ENCODE assay signal across 8 mouse cellular contexts in the genomic region with DNA sequence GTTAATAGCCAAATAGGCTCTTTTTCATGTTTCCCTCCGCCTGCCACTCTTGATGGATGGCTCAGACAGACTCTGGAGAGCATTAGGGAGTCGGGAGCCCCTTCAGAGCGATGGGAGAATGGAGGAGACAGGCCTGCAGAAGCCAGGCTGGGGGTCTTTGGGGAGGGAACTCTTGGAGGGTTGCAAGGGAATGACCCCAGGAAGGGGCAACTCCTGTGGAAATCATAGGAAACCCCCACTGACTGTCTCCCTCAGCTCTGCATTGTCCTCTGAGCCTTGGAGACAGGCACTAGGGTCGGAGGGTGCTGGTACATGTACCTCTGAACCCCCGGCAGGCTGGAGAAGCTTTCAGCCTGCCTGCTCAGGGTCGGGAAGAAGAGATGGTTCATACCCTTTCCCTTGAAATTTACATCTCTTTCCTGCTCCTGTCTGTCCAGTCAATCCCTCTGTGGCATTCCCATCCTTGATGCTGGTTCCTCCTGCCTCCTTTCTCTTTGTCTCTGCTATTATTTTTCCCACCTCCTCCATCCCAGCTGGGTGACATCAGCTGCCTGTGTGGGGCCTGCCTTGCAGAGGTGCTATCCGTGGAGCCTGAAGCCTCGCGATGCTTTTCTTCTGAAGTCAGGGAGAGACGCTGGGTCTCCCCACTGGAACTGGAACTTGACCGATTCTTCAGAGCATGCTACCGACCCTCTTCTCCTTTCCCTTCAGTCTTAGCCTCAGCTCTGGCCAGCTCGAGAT. TPM values are rescaled to one million over a fixed set of nuclear protein-coding genes. Genes with fewer than 3 reads are reported as not detected.
DNase-seq lines count a peak whose midpoint lies in the region; ATAC-seq and TF ChIP-seq lines count a peak whose summit lies in the region.

No protein-coding gene starts in this region.

- no peak overlapping the region for H3K27ac ChIP-seq in heart, embryonic 15.5 days
- H3K27ac ChIP-seq in cortical plate, adult 2 months (ENCODE audit: insufficient read depth, low read length), result peak overlapping the region; percentile 69; the same call in 1 of the 2 replicates
- peak overlapping the region; percentile 100 for H3K27ac ChIP-seq in hindbrain, embryonic 14.5 days
- peak overlapping the region; percentile 96 for H3K27ac ChIP-seq in midbrain, postnatal 0 days (ENCODE audit: low read depth, low read length)

- H3K9ac ChIP-seq in heart, embryonic 15.5 days, result no peak overlapping the region
- peak overlapping the region; percentile 65 for H3K9ac ChIP-seq in hindbrain, embryonic 14.5 days
- H3K9ac ChIP-seq in midbrain, postnatal 0 days (replicated peaks; ENCODE audit: low read length, poor library complexity, severe bottlenecking), result peak overlapping the region; percentile 60

- ATAC-seq in heart, embryonic 15.5 days (replicated peaks; ENCODE audit: insufficient number of reproducible peaks, insufficient read depth, low FRiP score, low read depth), result peak; percentile 19; the same call in 1 of the 2 replicates
- ATAC-seq in hindbrain, embryonic 14.5 days (ENCODE audit: low FRiP score), result peak; percentile 60
- peak; percentile 47; the same call in 1 of the 2 replicates for ATAC-seq in midbrain, postnatal 0 days (ENCODE audit: low FRiP score)
- ATAC-seq in megakaryocyte, adult 5-6 weeks (ENCODE audit: poor library complexity, severe bottlenecking), result no peak
- ATAC-seq in megakaryocyte progenitor cell, adult 5-6 weeks (replicated peaks; ENCODE audit: poor library complexity), result no peak
- no peak for ATAC-seq in CD4-positive, CD25-positive, alpha-beta regulatory T cell, adult 4 months

- TF ChIP-seq CTCF in cortical plate, adult 2 months (IDR thresholded peaks at IDR 0.05; ENCODE audit: extremely low read depth, insufficient read depth, low read length), result no peak
- TF ChIP-seq CTCF in midbrain, postnatal 0 days (IDR thresholded peaks at IDR 0.05), result no peak

- no peak for DNase-seq in heart, postnatal 14 days
- DNase-seq in hindbrain, embryonic 14.5 days (ENCODE audit: low spot score), result peak; percentile 48
- peak; percentile 73 for DNase-seq in midbrain, postnatal 0 days (ENCODE audit: low spot score)

- H3K27me3 ChIP-seq in heart, embryonic 15.5 days, result peaks cover 53% of the 10 kb centered on the region
- no peaks in the 10 kb centered on the region for H3K27me3 ChIP-seq in hindbrain, embryonic 14.5 days (ENCODE audit: control insufficient read depth, insufficient read depth, low read length)
- no peaks in the 10 kb centered on the region for H3K27me3 ChIP-seq in midbrain, postnatal 0 days (ENCODE audit: insufficient read depth, low read length)

- H3K9me3 ChIP-seq in heart, embryonic 15.5 days (replicated peaks), result no peaks in the 10 kb centered on the region
- H3K9me3 ChIP-seq in hindbrain, embryonic 14.5 days (ENCODE audit: control insufficient read depth, low read length), result no peaks in the 10 kb centered on the region
- H3K9me3 ChIP-seq in midbrain, postnatal 0 days (ENCODE audit: low read length), result no peaks in the 10 kb centered on the region

- peaks cover 25% of the 10 kb centered on the region for H3K4me1 ChIP-seq in heart, embryonic 15.5 days (replicated peaks)
- H3K4me1 ChIP-seq in cortical plate, adult 2 months (ENCODE audit: control insufficient read depth, insufficient read depth, low read length), result peaks cover 3% of the 10 kb centered on the region
- H3K4me1 ChIP-seq in hindbrain, embryonic 14.5 days (replicated peaks; ENCODE audit: control insufficient read depth, insufficient read depth, low read length), result peaks cover 68% of the 10 kb centered on the region
- peaks cover 30% of the 10 kb centered on the region for H3K4me1 ChIP-seq in midbrain, postnatal 0 days (ENCODE audit: insufficient read depth, low read length)

- no peaks in the 10 kb centered on the region for H3K36me3 ChIP-seq in heart, embryonic 15.5 days
- no peaks in the 10 kb centered on the region for H3K36me3 ChIP-seq in hindbrain, embryonic 14.5 days (replicated peaks; ENCODE audit: control insufficient read depth, insufficient read depth)
- H3K36me3 ChIP-seq in midbrain, postnatal 0 days (ENCODE audit: insufficient read depth, low read length), result no peaks in the 10 kb centered on the region

- no peak for TF ChIP-seq POLR2A in cortical plate, adult 2 months (IDR thresholded peaks at IDR 0.05; ENCODE audit: extremely low read depth, insufficient read depth, low read length)

- WGBS in heart, embryonic 15.5 days, result 15% methylated on average over 13 of the region's 13 CpGs
- WGBS in hindbrain, embryonic 14.5 days, result 2% methylated on average over 13 of the region's 13 CpGs
- 3% methylated on average over 13 of the region's 13 CpGs for WGBS in midbrain, postnatal 0 days

- H3K4me3 ChIP-seq in heart, embryonic 15.5 days, result no peak overlapping the region
- no peak overlapping the region for H3K4me3 ChIP-seq in cortical plate, adult 2 months (ENCODE audit: insufficient read depth, low read length)
- H3K4me3 ChIP-seq in hindbrain, embryonic 14.5 days (replicated peaks; ENCODE audit: low read length), result 0 out of 2 replicates have a peak overlapping the region, but pooled peaks have one; percentile 8
- peak overlapping the region; percentile 30; the same call in 1 of the 2 replicates for H3K4me3 ChIP-seq in midbrain, postnatal 0 days (ENCODE audit: low read depth, low read length)

- intact Hi-C loops in heart, postnatal 14 days (cut with DNase I), result no loop called here

- peak overlapping the region; percentile 85 for H3K4me2 ChIP-seq in heart, embryonic 15.5 days
- H3K4me2 ChIP-seq in hindbrain, embryonic 14.5 days (replicated peaks), result peak overlapping the region; percentile 61
- H3K4me2 ChIP-seq in midbrain, postnatal 0 days (ENCODE audit: low read depth, low read length, poor library complexity, severe bottlenecking), result peak overlapping the region; percentile 54

RNA-seq across cellular contexts. Expression of a gene that starts 26.8 kb away (rescaled TPM):
- polyA plus RNA-seq in heart, embryonic 15.5 days (2015; fragmentation: Nextera tagmentation; extraction: Ambion mirVana), result 120 and 122 TPM in 2 replicates
- total RNA-seq in heart, postnatal 14 days (2021), result 10 to 100 TPM; 34.6 to 35.8 TPM
- polyA plus RNA-seq in cortical plate, adult 2 months (2012; rRNA removed), result 14.2 and 14.7 TPM in 2 replicates
- polyA plus RNA-seq in hindbrain, embryonic 14.5 days (2014; fragmentation: Nextera tagmentation; extraction: Ambion mirVana), result 23.1 and 29.7 TPM in 2 replicates
- total RNA-seq in midbrain, postnatal 0 days (2014; rRNA removed), result 12.7 and 12.9 TPM in 2 replicates
- 16.7 and 20.3 TPM in 2 replicates for polyA plus RNA-seq in midbrain, postnatal 0 days (2015; fragmentation: Nextera tagmentation; extraction: Ambion mirVana)
- total RNA-seq in megakaryocyte, adult 5-6 weeks (2015), result 2.0 and 4.2 TPM in 2 replicates
- 0.28 and 0.92 TPM in 2 replicates for total RNA-seq in megakaryocyte, adult 5-6 weeks (2017)
- 6.2 and 6.5 TPM in 2 replicates for total RNA-seq in megakaryocyte progenitor cell, adult 5-6 weeks (2015)
- 3.3 and 4.0 TPM in 2 replicates for total RNA-seq in megakaryocyte progenitor cell, adult 5-6 weeks (2017)
- polyA plus RNA-seq in CD4-positive, CD25-positive, alpha-beta regulatory T cell, adult 4 months (2017; shearing (Covaris generic)), result not detected

RNA-seq across cellular contexts. Expression of a gene that starts 39.8 kb away (rescaled TPM):
- 45.2 and 58.7 TPM in 2 replicates for polyA plus RNA-seq in heart, embryonic 15.5 days (2015; fragmentation: Nextera tagmentation; extraction: Ambion mirVana)
- total RNA-seq in heart, postnatal 14 days (2021), result 10 to 100 TPM; 22.3 to 23.3 TPM
- polyA plus RNA-seq in cortical plate, adult 2 months (2012; rRNA removed), result 42.9 and 44.8 TPM in 2 replicates
- polyA plus RNA-seq in hindbrain, embryonic 14.5 days (2014; fragmentation: Nextera tagmentation; extraction: Ambion mirVana), result 74.0 and 77.8 TPM in 2 replicates
- total RNA-seq in midbrain, postnatal 0 days (2014; rRNA removed), result 43.6 and 48.3 TPM in 2 replicates
- polyA plus RNA-seq in midbrain, postnatal 0 days (2015; fragmentation: Nextera tagmentation; extraction: Ambion mirVana), result 83.9 and 85.1 TPM in 2 replicates
- total RNA-seq in megakaryocyte, adult 5-6 weeks (2015), result 17.5 and 21.1 TPM in 2 replicates
- 23.9 and 37.3 TPM in 2 replicates for total RNA-seq in megakaryocyte, adult 5-6 weeks (2017)
- total RNA-seq in megakaryocyte progenitor cell, adult 5-6 weeks (2015), result 30.3 and 31.4 TPM in 2 replicates
- 70.1 and 74.3 TPM in 2 replicates for total RNA-seq in megakaryocyte progenitor cell, adult 5-6 weeks (2017)
- polyA plus RNA-seq in CD4-positive, CD25-positive, alpha-beta regulatory T cell, adult 4 months (2017; shearing (Covaris generic)), result 100 to 1,000 TPM in 1 of 2 experiments, 10 to 100 TPM in 1; 82.3 to 119 TPM

RNA-seq across cellular contexts. Expression of a gene that starts 46.7 kb away (rescaled TPM):
- polyA plus RNA-seq in heart, embryonic 15.5 days (2015; fragmentation: Nextera tagmentation; extraction: Ambion mirVana), result 75.3 and 79.0 TPM in 2 replicates
- total RNA-seq in heart, postnatal 14 days (2021), result 100 to 1,000 TPM; 346 to 358 TPM
- polyA plus RNA-seq in cortical plate, adult 2 months (2012; rRNA removed), result 202 and 207 TPM in 2 replicates
- 49.3 and 54.7 TPM in 2 replicates for polyA plus RNA-seq in hindbrain, embryonic 14.5 days (2014; fragmentation: Nextera tagmentation; extraction: Ambion mirVana)
- 86.0 and 88.0 TPM in 2 replicates for total RNA-seq in midbrain, postnatal 0 days (2014; rRNA removed)
- polyA plus RNA-seq in midbrain, postnatal 0 days (2015; fragmentation: Nextera tagmentation; extraction: Ambion mirVana), result 64.5 and 68.9 TPM in 2 replicates
- 30.0 and 32.6 TPM in 2 replicates for total RNA-seq in megakaryocyte, adult 5-6 weeks (2015)
- total RNA-seq in megakaryocyte, adult 5-6 weeks (2017), result 30.2 and 31.1 TPM in 2 replicates
- total RNA-seq in megakaryocyte progenitor cell, adult 5-6 weeks (2015), result 39.0 and 39.8 TPM in 2 replicates
- 41.0 and 42.5 TPM in 2 replicates for total RNA-seq in megakaryocyte progenitor cell, adult 5-6 weeks (2017)
- 10 to 100 TPM; 21.3 to 26.1 TPM for polyA plus RNA-seq in CD4-positive, CD25-positive, alpha-beta regulatory T cell, adult 4 months (2017; shearing (Covaris generic))

RNA-seq across cellular contexts. Expression of a gene that starts 51.4 kb away (rescaled TPM):
- 1.7 and 2.9 TPM in 2 replicates for polyA plus RNA-seq in heart, embryonic 15.5 days (2015; fragmentation: Nextera tagmentation; extraction: Ambion mirVana)
- total RNA-seq in heart, postnatal 14 days (2021), result 1 to 10 TPM in 1 of 2 experiments, under 1 TPM in 1; 0.88 to 1.8 TPM
- polyA plus RNA-seq in cortical plate, adult 2 months (2012; rRNA removed), result not detected in 2 replicates
- polyA plus RNA-seq in hindbrain, embryonic 14.5 days (2014; fragmentation: Nextera tagmentation; extraction: Ambion mirVana), result 0.16 TPM in 2 replicates
- total RNA-seq in midbrain, postnatal 0 days (2014; rRNA removed), result 0.27 TPM in 1 of 2 replicates, not detected in the other
- polyA plus RNA-seq in midbrain, postnatal 0 days (2015; fragmentation: Nextera tagmentation; extraction: Ambion mirVana), result 0.51 and 0.56 TPM in 2 replicates
- 0.07 TPM in 1 of 2 replicates, not detected in the other for total RNA-seq in megakaryocyte, adult 5-6 weeks (2015)
- 0.16 and 0.29 TPM in 2 replicates for total RNA-seq in megakaryocyte, adult 5-6 weeks (2017)
- total RNA-seq in megakaryocyte progenitor cell, adult 5-6 weeks (2015), result not detected in 2 replicates
- total RNA-seq in megakaryocyte progenitor cell, adult 5-6 weeks (2017), result not detected in 2 replicates
- polyA plus RNA-seq in CD4-positive, CD25-positive, alpha-beta regulatory T cell, adult 4 months (2017; shearing (Covaris generic)), result 1 to 10 TPM in 1 of 2 experiments, under 1 TPM in 1; 0.48 to 1.5 TPM

Comparison
In these comparisons a context has a peak if more than half of its experiments do, and no peak if none do; other contexts are left out.
1. ATAC-seq: peak in heart, embryonic 15.5 days (single experiment), hindbrain, embryonic 14.5 days (single experiment) and midbrain, postnatal 0 days (single experiment); none in megakaryocyte, adult 5-6 weeks (single experiment), megakaryocyte progenitor cell, adult 5-6 weeks (single experiment) and CD4-positive, CD25-positive, alpha-beta regulatory T cell, adult 4 months (single experiment).
2. H3K4me3 ChIP-seq: peak in hindbrain, embryonic 14.5 days (single experiment) and midbrain, postnatal 0 days (single experiment); none in heart, embryonic 15.5 days (single experiment) and cortical plate, adult 2 months (single experiment).
3. DNase-seq: peak in hindbrain, embryonic 14.5 days (single experiment) and midbrain, postnatal 0 days (single experiment); none in heart, postnatal 14 days (0 of 2).
4. RNA of a gene that starts 26.8 kb away (polyA plus RNA-seq): 120 to 122 TPM in heart, embryonic 15.5 days, 23.1 to 29.7 TPM in hindbrain, embryonic 14.5 days, 16.7 to 20.3 TPM in midbrain, postnatal 0 days and 14.2 to 14.7 TPM in cortical plate, adult 2 months; not detected in CD4-positive, CD25-positive, alpha-beta regulatory T cell, adult 4 months; every median in the first group is over 10 times any median in the second.
5. Peak in every context shown above with its lines, with median percentiles within 50 percentile points of each other: H3K4me2 ChIP-seq.